Mouse (Mus musculus): Measurements from ENCODE around the gene Sytl1.

DNA sequence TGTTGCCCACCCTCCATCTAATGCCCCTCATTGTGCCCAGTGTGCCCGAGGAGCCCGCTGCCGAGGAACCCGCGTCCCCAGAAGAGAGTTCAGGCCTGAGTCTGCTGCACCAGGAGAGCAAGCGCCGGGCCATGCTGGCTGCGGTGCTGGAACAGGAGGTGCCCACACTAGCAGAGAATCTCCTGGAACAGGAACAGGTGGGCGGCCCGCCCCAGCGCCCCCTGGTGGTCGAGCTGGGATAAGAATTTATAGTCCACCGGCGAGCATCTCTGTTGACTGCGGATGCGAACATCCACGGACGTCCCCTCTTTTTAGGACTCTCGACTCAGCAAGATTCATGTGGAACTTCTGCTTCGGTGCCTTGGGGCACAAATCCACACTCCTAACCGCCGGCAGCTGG, 12.3 kb downstream of the Sytl1 start:
- TF ChIP-seq POLR2A (IDR thresholded peaks at IDR 0.05; ENCODE audit: insufficient read length, low read depth) (no peak), MAX (IDR thresholded peaks at IDR 0.05; ENCODE audit: low read depth) (no peak), POLR2AphosphoS2 (IDR thresholded peaks at IDR 0.05; ENCODE audit: insufficient read length, low read depth) (no peak), USF1 (IDR thresholded peaks at IDR 0.05; ENCODE audit: low read depth) (no peak)
